Mouse (Mus musculus) embryo, embryonic 11.5 days (tissue): ENCODE data around the gene C87436.
A peak's percentile ranks its signal among the peaks of the same experiment; 100 is the strongest.

ENCODE experiments used
- DNase-seq: peaks from one replicate; pipeline ENCODE4 v3.0.0-alpha.2; 2012; ENCODE audit warnings: low read depth, low spot score

C87436 gene

DNA sequence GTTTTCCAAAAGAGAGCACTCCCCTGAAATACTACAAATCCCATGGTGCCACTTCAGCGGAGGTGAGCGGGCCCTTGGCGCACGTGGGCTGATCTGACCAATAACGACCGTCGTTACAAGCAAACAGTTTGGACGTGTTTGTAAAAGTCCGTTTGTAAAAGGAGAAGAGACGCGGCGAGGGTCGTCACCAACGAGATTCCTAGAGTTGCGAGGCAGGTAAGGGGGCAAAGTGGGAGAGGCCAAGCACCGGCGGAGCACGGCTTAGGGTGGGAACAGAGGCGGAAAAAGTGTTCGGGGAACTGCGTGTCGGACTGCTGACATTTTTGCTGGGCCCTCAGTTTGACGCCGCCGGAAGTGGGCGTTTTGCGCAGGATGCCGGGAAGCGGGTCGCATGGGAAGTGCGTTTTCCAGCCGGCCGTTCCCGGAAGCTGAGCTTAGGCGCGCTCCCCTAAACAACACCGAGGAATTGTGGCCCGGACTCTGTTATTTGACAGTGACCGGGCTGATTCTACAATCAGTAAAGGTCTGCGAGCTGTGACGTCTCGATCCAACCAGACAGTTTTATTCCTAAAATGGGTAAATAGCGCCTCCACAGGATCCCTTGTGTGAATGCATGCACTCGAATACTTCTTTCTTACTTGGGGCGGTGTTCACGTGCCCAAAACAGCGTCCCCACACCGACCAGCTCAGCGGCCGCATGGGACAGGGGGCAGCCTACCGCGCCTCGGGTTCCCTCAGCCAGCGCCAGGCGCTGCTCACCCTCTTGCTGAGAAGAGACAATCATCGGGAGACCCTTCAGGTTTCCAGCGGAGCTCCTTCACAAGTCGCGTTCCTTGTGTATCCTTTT, at the start of gene C87436:
Gene C87436, plus strand, starts transcription at position 103 of the 847 bp plus-strand sequence.
- peak; percentile 90 for DNase-seq

GRCm38 (mm10) chr6:86388461-86388860, 49.7 kb upstream of the C87436 start:
- no peak for DNase-seq

DNA sequence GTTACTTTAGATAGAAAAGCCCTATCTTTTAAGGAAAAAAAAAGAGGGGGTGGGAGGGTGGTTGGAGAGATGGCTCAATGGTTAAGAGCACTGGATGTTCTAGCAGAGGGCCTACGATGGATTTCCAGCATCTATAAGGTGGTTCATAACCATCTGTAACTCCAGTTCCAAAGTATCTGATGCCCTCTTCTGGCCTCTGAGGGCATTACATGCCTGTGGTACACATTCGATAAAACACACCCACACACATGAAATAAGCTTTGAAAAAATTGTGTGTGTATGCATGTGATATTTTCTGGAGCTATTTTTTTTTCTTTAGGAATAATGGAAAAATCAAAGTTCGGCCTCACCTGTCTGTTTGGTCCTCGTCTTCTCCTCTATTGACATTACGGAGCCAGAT, 46.8 kb upstream of the C87436 start:
- no peak for DNase-seq

- no peak for DNase-seq
Measured at GRCm38 (mm10) chr6:86393187-86393586, 45.0 kb upstream of the C87436 start.

GRCm38 (mm10) chr6:86394078-86394720, 44.0 kb upstream of the C87436 start:
- no peak for DNase-seq

DNA sequence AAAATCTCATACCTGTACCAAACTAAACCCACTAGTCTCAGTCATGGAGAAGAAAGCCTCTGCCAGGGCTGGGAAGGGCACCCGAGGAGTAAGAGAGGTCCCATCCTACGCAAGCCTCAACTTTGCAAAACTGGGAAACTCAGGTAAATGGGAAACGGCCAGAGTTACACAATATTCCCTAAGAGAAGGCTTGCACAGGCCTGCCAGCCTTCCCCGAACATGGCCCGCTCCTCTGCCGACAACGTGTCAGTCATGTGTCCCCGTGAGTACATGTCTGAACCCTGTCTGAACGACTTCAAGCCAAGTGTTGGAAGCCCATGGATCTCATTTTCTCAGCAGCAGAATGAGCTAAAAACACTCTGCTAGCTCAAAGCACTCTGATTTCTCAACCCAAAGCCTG, 43.2 kb upstream of the C87436 start:
- no peak for DNase-seq

- DNase-seq = no peak
Measured at GRCm38 (mm10) chr6:86395969-86396368, 42.2 kb upstream of the C87436 start.

DNA sequence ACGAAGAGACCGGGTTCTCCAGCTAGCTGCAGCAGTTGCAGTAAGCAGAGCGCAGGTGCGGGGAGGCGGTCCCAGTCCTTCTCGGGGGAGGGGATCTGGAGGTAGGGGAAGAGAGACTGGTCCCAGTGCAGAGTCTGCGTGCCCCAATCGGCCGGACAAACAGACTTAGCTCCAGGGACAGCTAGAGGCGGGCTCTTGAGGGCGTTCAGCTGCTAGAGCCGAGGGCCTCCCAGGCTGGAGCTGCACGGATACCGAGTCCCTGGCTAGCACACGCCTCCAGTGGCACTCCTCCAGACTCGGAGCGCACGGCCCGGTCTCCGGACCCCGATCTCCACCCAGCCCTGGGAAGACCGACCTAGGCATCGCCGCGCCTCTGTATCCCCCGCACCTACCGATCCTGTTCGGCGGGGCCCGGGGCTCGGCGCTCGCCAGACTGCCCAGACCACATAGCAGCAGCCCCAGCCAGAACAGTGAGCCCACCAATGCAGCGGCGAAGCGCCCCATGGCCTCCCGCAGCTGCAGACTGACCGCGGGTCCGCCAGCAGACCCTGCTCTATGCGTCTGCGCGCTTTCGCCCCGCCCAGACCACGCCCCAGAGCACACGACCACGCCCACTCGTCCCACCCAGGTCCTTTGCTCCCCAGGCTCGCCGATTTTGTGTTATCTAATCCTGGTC, 41.5 kb upstream of the C87436 start, which contains the start of gene Pcyox1:
Gene Pcyox1, minus strand, starts transcription at position 574 of the 676 bp plus-strand sequence.
- DNase-seq = peak; percentile 80

DNA sequence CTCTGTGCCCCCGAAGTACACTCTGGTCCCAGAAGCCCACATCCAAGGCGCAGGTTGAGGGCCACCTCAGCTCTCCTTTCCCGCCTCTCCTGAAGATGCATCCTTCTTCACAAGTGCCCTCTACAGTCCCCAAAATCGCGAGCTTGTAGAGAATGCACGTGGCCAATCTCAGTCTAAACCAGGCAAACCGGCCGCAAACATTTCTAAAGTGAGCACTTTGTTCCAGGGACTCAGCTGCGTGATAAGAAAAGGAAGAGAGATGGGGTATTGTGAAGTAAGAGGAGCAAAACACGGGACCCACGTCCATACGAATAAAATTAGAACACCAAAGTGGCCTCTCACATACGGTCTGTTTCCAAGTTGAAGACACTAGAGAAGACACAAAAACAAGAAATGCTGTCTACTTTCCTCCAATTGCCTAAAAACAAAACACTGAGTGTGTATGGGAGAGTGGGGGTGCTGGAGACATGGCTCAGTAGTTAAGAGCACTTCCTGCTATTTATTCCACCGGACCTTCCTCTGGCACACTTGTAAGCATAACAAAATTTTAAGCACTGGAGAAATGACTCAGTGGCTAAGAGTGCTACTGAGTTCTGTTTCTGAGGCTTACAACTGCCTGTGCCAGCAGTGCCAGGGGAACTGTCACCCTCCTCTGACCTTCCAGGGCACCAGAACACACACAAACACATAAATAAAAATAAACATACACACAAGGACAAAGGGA, 40.8 kb upstream of the C87436 start:
- no peak for DNase-seq

DNA sequence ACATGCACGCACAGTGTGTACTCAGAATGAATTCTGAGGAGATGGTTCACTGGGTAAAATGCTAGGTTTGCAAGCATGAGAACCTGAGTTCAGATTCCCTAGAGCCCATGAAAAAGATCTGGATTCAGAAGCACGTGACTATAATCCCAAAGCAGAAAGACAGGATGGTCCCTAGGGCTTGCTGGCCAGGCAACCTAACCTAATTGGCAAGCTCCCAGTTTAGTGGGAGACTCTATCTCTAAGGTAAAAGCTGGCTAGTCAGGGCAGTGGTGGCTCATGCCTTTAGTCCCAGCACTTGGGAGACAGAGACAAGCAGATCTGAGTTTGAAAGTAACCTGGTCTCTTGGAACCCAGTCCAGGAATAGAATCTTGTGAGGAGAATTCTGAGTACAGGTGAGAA, 39.2 kb upstream of the C87436 start:
- no peak for DNase-seq

DNA sequence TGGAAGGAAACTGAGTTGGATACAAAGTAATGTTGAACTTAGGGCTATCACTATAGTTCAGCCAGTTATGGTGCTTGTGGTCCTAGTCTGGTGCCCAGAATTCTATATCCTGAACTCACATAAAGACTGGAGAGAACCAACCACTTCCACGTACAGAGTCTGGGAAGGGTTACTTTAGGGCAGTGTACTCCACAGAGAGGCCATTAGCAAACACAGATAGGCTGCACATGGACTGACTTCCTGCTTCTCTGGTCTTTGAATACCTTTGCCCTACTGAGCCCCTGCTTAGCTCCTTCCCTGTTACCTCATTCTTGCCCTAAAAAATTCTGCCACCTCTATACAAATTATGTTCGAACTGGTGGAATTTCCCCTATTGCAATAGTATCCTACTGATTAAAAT, 38.2 kb upstream of the C87436 start:
- DNase-seq = no peak

DNA sequence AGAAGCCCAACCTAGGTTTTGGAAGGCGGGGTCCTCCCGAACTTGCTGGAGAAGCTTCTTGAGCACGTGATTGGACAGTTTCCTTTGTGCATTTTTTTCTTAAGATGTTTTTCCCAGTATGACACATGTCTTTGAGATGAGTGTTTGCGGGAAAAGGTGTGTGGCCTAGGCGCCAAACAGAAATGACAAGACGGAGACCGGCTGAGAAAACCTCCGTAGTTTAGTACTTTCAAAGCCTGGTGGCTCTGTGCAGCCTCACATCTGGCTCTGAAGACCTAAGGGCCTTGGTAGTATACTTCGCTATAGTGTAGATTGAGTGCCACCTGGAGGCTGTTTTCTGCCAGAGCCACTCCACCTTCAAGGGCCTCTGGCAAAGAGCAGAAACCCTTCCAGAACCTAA, 37.2 kb upstream of the C87436 start:
- peak; percentile 59 for DNase-seq

GRCm38 (mm10) chr6:86402681-86403607, 35.2 kb upstream of the C87436 start:
- DNase-seq = no peak

DNA sequence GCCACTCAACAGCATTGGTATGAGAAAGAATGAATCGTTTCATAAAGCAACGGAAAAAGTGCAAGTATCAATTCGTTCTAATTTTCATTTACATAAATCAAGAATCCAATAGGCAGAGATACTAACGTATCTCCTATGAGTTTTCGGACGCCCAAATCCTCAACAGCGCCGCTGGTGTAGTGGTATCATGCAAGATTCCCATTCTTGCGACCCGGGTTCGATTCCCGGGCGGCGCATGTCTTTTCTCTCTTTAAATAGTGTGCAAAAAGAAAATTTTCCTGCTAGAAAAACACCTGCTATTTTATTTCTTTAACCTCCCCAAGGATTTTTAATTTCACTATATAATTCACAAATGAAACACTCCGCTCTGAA, 34.5 kb upstream of the C87436 start:
- peak; percentile 79 for DNase-seq

DNA sequence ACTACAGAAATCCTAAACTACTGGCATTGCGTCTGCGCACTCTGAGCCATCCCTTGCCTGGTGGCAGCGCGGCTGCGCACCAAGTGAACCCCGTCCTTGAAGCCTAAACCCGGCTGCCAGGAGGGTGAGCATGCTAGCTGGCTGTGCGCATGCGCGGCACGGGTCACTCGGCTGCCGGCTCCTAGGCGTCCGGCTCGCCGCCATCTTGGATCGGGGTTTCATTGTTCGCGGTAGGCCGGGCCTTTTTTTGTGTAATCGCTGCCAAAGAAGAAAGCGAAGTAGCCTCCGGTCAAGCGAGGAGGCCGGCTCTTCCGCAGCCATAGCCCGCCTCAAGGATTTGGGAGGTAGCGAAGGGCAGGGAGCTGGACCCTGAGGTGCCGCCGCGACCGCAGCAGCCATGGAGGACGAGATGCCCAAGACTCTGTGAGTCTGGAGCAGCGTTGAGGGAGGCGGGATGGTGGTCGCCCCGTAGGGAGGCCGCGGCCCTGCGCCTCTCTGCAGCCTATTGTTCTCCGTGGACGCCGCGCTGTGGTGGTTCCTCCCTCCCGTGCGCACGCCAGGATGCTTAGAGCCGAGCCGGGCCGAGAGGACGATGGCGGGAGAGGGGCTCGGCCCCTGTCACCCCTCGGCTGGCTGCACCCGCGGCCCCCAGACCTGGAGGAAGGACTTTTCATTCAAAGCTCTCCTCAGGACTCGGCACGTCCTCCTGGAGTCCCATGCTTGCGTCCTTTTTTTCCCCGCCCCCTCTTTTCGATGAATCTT, 33.9 kb upstream of the C87436 start, which contains the start of gene Tia1:
Gene Tia1, plus strand, starts transcription at position 120 of the 762 bp plus-strand sequence.
- peak; percentile 95 for DNase-seq

DNA sequence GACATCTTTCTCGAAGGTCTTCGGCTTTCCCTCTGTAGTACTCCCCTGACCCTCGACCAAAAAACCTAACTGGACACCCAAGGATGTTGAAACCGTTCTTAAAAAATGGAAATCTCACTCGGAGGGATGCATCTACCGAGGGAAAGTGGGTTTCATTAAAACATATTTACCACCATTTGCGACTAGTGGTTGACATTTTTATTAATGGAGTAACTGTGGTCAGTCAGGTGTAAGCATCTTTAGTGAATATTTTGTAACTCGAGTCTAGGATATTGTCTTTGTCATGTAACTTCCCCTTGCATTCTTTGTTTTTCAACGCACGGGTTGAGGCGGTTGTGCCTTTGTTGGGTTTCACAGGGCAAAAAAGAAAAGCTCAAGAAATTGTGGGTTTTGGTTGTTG, 33.2 kb upstream of the C87436 start:
- DNase-seq = no peak

DNA sequence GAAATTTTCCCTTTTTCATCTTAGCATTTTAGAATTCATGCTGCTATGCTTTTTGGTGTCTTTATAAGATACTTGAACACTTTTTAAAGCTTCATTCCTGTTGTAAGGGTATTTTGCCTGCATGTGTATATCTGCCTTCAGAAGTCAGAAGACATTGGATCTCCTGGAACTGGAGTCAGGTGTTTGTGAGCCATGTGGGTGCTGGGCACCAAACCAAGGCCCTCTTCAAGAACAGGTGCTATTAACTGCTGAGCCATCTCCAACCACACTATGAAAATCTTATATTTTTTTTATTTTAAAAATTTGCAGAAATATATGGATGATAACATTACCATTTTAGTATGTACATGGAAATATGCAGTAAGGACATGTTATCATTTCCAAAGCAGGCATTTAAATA, 31.9 kb upstream of the C87436 start:
- no peak for DNase-seq

DNA sequence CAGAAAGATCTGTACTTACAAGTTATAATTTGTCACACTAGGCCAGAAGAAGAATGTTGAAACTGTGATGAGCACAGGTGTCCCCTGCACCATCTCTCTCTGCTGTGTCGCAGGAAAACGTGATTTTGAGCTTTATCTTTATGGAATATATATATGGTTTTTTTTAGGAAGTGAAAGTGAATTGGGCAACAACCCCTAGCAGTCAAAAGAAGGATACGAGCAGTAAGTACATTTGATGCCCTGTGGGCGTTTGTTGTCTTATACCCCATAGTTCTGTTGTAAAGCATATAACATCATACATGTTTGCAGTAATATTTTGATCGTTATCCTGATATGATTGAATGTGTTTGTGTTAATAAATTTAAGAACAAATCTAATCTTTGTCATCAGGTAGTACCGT, 19.5 kb upstream of the C87436 start:
- no peak for DNase-seq

DNA sequence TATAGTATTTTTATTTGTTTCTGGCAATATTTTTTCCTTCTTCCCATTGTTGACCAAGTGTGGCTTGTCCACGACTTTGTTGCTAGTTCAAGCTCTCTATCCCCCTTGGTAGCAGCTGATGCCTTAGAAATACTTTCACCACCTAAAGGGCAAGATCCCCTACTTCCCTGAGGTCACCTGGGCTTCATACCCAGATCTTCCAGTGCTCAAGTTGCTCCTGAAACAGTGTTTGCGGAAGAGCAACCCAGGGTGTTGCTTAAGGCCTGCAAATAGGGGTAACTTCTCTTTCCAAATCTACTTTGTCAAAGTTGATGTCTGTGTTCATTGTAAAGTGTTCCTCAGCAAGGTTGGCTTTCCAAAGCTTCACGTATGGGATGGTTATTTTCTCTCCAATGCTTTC, 18.9 kb upstream of the C87436 start:
- DNase-seq = no peak

DNA sequence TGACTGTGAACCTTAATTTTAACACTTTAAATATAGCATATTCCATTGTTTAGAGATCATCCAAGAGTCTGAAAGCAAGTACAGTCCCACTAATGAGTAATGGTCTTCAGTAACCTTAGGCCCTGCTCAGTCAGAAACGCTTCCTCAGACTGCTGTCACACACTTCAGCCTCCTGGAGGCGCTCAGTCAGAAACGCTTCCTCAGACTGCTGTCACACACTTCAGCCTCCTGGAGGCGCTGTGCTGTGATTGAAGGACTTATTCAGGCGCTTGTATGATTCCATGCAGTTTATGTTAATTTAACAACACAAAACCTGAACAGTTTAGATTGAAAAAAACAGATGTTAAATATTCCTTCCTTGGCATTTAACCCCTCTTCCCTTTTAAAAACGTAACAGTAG, 17.7 kb upstream of the C87436 start:
- no peak for DNase-seq
